Mouse (Mus musculus): Measurements from ENCODE around the gene Armc7.
"Not testable (repeated sequence)": the region's sequence is repeated elsewhere in the genome, so short reads cannot be mapped to it uniquely, and the experiment has no call there.

The Armc7 gene

DNA sequence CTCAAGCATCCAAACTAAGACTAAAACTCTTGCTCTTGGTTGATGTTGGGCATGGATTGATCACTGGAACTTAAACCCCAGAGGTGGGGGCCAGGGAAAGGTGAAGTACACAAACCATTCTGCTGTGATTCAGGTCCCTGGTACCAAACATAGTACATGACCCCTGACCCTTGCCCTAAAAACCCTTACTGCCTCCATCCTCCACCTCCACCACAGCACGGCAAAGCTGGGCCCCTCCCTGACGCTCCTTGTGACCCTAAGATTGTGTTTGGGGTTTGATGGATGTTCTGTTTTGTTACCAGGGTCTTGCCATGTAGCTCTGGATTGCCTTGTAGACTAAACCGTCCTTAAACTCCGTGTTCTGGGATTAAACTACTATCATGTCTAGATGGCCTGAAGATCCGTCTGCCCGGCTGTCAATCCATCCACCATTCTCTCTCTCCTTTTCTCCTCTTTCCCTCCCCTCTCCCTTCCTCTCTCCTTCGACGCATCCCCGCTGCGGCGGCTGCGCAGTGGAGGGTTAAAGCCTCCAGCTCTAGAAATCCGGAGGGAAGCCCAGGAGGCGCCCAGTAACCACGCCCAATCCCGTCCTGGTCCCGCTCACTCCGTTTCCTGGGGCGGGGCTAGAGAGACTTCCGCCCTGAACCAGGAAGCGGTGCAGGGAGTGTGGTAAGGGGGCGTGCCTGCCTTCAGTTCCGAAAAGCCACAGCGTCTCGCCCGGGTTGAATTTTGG lies at the start of gene Armc7:
Gene Armc7 (plus strand): TSS at position 643 of the 733 bp plus-strand sequence.
- DNase-seq: peak; percentile 98

DNA sequence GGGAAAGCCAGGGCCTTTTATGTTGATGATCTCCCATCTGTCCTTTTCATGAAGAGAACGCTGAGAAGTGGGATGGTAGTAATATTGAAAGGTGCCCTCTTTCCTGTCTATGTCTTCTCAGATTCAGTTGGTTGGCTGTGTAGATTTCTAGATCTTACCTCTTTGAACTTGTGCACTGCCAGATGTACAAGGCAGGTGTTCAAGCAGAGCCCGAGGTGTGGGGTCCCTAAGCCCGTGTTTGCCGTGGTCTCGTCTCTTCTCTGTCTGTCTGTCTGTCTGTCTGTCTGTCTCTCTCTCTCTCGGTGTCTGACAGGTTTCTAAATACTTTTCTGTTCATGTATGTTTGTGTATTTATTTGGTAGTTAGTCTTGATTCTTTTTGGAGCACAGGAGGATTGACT lies 49.8 kb upstream of the Armc7 start:
- DNase-seq: no peak

DNA sequence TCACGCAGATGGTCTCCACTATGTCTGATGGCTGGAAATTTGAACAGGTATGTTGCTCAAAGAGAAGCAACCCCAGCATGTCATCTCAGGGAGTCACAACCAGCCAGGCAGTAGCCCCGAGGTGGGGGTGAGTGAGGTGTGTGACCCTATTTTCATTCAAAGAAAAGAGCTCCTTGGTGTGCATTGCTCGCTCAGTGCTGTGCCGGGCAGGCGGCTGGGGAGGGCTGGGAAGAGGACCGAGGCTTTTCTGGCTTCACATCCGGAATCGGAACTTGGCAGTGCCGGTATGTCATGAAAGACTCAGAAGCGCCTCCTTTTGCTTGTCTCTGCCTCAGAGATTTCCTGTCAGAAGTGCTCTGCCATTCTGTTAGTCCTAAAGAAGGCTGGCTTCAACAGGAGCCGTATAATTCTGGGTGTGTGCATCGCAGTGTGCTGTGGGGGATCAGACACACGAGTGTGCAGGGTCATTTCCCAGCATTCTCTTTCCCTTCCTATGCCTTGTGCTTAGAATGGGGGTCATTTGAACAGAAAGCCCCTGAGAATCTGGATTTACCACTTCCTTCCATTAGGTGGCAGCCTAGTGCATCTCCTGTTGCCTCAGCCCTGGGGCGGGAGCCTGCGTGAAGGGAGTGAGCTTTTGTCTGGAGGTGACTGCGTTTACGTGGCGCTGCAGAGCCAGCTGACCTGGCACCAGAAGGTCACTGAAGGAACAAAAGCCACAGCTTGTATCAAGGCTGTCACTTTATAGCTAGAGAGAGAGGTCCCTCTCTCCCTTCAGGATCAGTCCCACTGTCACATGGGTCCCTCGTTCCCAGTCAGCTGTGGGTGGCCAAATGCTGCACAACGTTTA lies 47.8 kb upstream of the Armc7 start:
- peak; percentile 88 for DNase-seq

DNA sequence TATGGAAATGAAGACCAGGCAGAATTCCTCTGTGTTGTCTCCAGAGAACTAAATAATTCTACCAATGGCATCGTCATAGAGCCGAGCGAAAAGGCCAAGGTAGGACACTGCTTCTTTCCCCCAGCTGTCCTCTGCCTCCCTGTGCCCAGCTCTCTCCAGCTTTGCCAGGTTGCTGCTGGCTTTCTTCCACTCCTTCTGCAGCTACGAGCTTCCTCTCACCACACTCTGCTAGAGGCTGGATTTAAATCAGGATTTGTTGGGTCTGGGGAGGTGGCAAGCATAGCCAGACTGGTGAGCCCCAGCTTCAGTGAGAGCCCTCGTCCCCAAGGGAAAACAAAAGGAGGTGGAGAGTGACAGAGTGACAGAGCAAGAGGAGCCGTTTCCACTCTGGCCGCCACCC lies 46.2 kb upstream of the Armc7 start:
- no peak for DNase-seq

DNA sequence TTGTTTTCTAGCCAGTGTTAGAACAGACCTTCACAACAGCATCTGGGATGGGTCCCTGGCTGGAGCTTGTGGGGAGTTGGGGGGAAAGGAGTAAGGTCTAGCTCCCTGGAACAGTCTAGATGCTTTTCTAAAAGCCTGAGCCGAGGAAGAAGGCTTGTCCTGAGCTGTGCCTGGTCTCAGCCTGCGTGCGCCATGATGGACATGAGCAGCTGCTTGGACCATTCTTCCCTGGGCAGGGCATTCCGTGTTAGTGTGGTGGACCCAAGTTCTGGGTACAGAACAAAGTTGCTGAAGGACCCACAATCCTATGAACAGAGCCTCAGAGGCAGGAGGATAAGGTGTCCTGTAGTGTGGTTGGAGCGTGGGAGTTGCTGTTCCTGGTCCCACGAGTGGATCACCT lies 44.9 kb upstream of the Armc7 start:
- no peak for DNase-seq

DNA sequence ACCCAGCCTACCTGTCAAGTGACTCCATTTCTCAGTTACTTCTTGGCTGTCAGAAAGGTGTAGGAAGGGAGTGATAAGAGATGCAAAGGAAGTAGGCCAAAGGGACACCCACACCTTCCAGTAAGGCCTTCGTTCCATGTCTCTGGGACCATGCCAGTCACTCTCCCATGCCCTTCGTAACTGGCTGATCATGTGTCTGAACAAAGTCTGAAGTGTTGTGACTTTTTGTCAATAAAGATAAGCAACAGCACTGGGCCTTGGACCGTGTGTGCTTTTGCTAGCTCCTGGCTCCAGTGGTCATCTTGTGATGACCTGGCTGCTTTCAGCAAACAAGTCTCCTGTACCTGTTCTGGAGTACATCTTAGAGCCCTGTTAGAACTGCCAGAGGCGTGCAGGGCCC lies 42.7 kb upstream of the Armc7 start:
- no peak for DNase-seq

DNA sequence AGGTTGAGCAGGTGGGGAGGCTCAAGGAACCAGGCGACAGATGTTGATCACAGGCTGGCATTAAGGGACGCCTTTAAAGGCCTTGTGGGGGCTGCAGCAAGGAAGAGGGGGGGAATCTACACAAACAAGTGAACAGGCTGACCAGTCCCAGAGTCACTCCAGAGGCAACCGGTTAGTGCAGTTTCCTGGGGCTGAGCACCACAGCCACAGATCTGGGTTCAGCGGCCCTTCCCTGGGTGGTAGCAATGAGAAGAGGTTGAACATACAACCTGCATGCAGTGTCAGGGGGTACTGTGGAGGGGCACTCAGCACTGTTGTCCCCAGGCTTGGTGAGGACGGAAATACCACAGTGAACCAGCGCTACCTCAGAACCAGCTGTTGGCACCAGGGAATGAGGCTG lies 42.1 kb upstream of the Armc7 start:
- no peak for DNase-seq

DNA sequence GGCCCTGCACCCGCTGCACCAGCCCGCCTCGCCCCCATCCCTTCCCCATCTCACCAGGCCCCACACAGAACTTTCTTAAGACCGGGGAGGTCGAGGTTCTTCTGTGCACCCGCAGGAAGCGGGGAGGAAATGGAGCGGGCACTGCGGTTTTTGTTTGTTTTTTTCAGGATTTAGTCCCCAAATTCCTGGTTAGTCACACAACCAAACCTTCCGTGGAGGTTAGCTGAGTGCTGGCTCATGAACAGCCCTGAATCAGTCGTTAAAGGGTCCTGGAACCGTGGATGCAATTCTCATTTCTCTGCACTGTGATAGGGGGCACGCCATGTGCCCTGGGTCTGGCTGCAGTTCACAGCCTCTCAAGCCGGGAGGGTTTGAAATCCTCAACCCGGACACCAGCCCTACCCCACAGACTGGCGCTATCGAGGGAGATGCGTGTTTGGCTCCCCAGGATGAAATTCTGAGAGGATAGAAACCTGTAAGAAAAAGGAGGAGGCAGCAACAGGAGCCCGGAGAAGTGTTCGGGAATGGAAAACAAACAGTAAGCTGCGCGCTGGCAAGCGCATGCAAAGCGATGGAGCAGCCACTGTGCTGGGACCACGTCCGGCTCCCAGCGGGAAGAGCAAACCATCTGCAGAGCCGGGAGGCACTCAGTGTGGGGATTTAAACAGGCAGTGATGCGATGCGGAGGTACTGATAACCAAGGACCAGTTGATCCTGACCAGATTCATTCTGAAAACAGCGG lies 39.7 kb upstream of the Armc7 start:
- DNase-seq: no peak

DNA sequence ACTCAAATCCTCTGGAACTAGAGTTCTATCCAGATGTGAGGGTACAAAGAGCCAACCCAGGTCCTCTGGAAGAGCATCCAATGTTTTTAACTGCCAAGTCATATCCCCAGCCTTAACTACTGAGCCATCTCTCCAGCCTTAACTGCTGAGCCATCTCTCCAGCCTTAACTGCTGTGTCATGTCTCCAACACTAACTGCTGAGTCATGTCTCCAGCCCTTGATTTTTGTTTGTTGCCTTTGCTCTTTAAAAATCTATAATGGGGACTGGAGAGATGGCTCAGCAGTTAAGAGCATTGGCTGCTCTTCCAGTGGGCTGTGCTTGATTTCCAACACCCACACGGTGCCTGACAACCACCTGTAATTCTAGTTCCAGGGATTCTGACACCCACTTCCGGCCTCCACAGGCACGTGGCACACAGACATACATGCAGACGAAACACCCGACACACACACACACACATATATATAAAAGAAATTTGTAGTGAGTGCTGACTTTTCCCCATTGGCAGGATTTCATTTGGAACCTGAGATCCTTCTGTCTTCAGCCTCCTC lies 37.8 kb upstream of the Armc7 start:
- DNase-seq: no peak

DNA sequence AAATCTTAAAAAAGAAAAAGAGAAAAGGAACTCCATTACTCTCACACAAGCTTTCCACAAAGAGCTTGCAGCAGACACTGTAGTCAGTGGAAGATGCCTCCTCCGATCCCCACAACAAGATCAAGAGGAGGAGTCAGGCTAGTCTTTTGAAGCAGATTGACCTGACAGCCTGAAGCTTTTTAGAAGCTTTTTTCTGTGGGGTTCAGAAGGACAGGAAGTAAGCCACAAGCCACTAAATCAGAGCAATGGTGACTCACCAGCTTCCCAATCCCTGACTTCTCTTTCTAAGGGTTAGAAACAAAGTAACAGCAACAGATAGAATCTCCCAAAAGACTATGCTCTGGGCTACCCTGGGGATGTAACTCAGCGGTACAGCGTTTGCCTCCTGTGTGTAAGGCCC lies 36.1 kb upstream of the Armc7 start:
- peak; percentile 22 for DNase-seq

DNA sequence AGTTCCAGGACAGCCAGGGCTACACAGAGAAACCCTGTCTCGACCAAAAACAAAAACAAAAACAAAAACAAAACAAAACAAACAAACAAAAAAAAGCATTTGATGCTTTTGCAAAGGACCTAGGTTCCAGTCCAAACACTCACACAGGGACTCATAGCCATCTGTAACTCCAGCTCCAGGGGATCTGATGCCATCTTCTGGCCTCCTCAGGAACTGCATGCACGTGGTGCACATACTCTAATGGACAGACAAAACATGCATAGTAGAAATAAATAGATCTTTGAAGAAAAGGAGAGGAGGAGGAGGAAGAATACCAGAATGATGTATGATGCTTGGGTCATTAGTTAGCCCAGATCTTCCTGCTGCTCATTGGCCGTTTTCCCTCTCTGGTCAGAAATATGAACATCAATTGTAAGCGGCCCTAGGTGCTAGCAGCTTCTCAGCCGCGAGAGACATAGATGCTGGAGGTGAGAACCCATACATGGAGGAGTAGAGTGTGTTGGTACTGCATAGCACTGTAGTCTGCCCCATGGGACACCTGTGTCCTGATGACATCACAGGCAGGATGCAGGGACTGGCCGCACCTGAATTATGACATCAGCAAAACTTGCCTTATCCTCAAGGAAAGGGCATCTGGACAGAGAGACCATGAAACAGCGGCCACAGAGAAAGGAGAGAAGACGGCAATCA lies 35.4 kb upstream of the Armc7 start, which contains the start of gene Trim80:
Gene Trim80 (plus strand): TSS at position 640 of the 690 bp plus-strand sequence.
- no peak for DNase-seq

DNA sequence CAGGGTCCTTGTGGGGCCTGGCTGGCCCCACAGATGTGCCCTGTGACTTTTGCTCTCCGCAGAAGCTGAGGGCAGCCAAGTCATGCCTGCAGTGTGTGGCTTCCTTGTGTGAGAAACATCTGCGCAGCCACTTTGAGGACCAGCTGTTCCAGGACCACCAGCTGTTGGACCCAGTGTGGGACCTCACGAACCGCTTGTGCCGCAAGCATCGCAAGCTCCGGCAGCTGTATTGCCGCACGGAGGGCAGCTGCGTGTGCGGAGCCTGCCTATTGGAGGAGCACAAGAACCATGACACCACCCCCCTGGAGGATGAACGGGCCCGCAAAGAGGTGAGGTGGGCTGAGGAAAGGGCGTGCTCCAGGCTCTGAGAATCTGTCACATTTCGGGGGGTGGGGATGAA lies 34.0 kb upstream of the Armc7 start:
- no peak for DNase-seq

DNA sequence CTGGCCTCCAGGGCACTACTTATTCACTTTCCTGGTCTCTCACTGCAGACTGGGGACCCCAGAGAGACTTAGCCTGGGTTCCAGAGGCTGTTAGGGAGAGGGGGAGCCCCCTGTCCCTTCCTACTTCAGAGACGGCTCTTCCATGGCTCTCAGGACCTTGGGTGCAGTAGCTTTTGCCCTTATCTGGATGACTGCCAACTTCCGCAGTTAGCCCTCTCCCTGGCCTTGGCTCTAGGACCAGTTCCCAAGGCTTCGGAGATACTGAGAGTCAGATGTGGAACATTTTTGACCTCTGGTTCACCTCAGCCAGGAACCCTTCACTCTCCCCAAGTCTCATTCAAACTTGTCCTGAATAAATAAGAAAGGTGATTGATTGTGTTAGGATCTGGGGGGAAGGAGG lies 28.6 kb upstream of the Armc7 start:
- DNase-seq: no peak

DNA sequence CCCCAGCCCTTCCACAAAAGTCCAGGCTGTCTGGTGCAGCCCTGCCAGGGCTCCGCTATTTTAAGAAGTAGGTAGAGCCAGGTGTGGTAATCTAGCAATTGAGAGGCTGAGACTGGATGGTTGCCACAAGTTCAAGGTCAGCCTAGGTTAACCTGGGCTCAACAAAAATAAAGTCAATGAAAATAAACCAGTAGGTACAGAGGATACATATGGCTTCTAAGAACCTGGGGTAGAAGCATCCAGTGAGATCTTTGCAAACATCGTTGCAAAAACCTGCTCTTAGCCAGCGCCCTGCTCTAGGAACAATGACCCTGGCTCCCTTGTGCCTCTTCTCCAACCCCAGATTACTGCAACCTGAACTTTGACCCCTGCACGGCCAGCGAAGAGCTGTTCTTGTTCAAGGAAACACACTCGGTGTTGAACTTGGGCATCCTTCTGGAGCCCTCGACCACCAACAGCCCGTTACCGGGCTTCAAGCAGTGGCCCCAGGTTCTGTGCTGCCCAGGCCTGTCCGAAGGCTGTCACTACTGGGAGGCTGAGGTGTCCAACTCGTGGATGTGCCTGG lies 28.1 kb upstream of the Armc7 start:
- no peak for DNase-seq

DNA sequence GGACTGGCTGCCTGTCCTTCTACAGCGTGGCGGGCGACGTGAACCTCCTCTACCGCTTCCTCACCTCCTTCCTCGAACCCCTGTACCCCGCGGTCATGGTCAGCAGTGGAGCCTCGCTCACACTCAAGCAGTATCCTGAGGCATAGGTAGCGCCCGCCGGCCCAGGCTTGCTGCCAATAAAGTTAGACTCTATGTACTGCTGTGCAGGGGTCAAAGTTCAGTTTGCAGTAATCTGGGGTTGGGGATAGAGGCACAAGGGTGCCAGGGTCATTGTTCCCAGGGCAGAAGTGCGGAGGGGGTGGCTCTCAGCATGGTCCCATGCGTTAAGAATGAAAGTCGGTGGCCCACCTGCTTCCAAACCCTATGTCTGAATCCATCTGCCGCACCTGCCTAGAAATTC lies 27.4 kb upstream of the Armc7 start:
- no peak for DNase-seq

DNA sequence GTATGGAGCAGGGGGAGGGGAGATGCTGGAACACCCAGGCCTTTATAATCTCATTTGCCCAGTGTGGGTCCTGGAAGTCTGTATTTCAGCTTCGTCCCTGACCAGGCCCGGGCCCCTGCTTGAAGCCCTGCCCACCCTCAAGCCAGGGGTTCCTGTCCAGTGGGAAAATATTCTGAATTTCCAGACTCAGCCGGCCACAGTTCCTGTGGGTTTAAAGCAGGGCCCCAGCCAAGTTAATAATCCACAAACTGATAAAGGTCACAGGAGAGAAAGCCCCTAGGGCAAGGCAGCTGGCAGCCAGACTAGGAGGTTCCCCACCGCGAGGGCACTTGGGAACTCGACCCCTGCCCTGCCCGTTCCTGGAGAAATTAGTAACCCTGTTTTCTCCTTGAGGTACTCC lies 26.5 kb upstream of the Armc7 start:
- no peak for DNase-seq

DNA sequence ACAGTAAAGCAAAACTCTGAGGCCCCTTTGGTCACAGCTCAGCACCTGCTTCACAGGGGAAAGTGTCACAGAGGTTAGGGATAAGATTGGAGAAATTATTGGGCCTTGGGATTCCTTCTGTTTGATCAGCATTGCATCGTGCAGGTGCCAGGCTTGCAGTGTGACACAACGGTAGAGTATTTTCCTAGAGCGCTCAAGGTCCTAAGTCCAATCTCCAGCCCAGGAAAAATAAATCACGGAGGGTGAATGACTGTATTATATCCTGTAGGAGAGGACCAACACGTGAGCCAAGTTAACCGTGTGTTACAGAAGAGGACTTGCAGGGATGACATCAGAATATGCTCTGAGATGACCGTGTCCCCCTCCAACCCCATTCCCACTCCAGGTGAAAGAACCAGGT lies 25.3 kb upstream of the Armc7 start:
- DNase-seq: no peak

DNA sequence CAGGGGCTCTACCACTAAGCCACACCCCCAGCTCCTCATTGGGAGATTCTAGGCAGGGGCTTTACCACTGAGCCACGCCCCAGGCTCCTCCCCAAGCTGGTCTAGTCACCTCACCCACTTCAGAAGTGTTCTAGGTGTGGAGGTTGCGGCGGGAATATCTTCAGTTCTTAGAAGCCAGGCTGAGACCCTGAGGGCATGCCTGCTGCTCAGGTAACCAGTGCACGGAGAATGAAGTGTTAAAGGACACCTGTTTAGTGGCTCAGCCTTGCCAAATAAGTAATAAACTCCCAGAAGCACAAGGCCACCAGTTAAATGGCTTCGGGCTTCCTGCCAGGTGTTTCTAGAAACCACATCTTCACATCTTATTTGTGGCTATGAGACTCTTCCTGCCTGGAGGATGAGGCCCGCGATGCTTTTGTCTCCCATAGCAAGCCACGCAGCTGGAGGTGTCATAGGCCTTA lies 23.7 kb upstream of the Armc7 start:
- DNase-seq: no peak

DNA sequence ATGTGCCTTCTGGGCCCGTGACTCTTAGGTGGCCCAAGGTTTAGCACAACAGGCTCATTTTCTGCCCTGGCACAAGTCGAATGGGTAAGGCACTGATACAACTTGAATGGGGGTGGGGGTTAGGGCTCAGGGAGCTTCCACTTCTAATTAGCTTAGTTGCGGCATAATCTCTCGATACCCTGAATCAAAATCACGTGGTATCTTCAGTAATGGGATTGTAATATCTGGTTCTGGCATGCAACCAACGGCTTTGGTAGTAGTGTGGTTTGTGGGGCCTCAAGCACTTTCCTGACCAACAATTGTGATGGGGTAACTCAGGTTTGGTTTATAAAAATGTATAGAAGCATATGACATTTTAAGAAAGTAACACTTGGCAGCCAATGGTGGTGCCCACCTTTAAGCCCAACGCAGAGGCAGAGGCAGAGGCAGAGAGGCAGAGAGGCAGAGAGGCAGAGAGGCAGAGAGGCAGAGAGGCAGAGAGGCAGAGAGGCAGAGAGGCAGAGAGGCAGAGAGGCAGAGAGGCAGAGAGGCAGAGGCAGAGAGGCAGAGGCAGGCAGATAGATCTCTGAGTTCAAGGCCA lies 23.1 kb upstream of the Armc7 start:
- DNase-seq: no peak

DNA sequence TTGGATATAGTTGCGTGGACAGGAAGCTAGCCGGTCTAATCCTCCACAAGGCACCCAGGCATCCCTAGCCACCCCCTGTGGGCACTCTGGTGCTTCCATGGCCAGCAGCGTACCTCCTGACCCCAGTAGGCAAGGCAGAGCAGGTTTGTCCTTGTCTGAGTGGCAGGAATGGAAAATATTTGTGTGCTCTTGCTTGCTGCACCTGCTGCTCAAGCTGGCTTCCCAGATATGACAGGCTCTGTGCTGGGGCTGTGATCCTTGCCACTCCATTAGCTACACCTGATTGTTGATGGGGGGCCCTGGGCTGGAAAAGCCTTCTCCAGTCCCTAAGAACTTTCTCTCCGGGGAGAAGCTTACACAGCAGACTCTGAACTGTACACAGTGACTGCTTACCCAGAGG lies 22.2 kb upstream of the Armc7 start:
- no peak for DNase-seq

DNA sequence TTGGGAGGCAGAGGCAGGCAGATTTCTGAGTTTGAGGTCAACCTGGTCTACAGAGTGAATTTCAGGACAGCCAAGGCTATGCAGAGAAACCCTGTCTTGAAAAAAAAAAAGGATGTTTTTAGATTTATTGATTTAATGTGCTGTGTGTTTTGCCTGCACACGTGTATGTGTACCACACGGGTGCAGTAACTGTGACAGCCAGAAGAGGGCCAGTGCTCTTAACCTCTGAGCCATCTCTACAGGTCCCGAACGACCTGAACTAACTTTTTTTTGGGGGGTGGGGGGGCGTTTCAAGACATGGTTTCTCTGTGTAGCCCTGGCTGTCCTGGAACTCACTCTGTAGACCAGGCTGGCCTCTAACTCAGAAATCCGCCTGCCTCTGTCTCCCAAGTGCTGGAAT lies 20.6 kb upstream of the Armc7 start:
- DNase-seq: not testable (repeated sequence)

DNA sequence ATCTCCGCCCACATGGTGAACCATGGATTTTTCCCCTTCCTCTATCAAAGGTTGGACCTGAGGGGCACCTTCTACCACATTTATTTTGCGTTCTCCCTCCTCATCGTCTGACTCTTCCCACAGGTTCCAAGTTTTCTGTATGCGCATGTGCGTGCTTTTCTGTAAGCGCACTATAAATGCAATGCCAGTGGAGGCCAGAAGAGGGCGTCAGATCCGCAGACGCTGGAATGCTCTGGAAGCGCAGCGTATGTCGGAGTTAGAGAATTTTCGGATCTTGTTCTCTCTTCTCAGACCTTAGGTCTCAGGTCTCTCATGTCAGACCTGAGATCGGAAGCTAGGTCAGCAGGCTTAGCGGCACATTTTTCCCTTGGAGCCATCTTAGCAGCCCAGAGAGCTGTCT lies 19.8 kb upstream of the Armc7 start:
- DNase-seq: no peak

All from lung, postnatal 36 days (tissue).